Mouse (Mus musculus) thymus, adult 2 months (tissue): ENCODE measurements around the gene Sh3bp1. TPM values are rescaled to one million over a fixed set of nuclear protein-coding genes. Genes with fewer than 3 reads are reported as not detected.

Source experiments
- DNase-seq: peaks from one replicate; pipeline ENCODE4 v3.0.0; 2021
- H3K27ac ChIP-seq: fragments of 200-500 bp; 2 replicates; pipeline ENCODE4 v1.5.1; 2012; ENCODE audit warnings: low read length, control low read depth; ENCODE audit not compliant: control insufficient read depth, insufficient read depth
- H3K27me3 ChIP-seq: fragments of 200-500 bp; 2 replicates; pipeline ENCODE4 v1.6.1; 2012; ENCODE audit warnings: mild to moderate bottlenecking, low read length, moderate library complexity, mixed read lengths; ENCODE audit not compliant: control insufficient read depth, insufficient read depth
- H3K36me3 ChIP-seq: fragments of 200-500 bp; 2 replicates; pipeline ENCODE4 v1.6.1; 2012; ENCODE audit warnings: mild to moderate bottlenecking, low read length, moderate library complexity; ENCODE audit not compliant: control insufficient read depth, insufficient read depth
- H3K4me1 ChIP-seq: fragments of 200-500 bp; replicated peaks from 2 replicates; pipeline ENCODE4 v1.6.1; 2012; ENCODE audit warnings: low read length; ENCODE audit not compliant: control insufficient read depth, insufficient read depth
- H3K4me3 ChIP-seq: fragments of 200-500 bp; 2 replicates; pipeline ENCODE4 v1.5.1; 2012; ENCODE audit warnings: mild to moderate bottlenecking, low read length, control low read depth, moderate library complexity; ENCODE audit not compliant: control insufficient read depth, insufficient read depth
- CTCF ChIP-seq: fragments of 200-500 bp; IDR thresholded peaks from 2 replicates; pipeline ENCODE4 v1.5.1; 2012; ENCODE audit warnings: mild to moderate bottlenecking, control low read depth, low read length, moderate library complexity, borderline replicate concordance; ENCODE audit not compliant: control insufficient read depth, poor library complexity, insufficient read depth; ENCODE audit errors: extremely low read depth
- POLR2A ChIP-seq: fragments of 200-500 bp; IDR thresholded peaks from 2 replicates; pipeline ENCODE4 v1.6.1; 2012; ENCODE audit warnings: mild to moderate bottlenecking, low read length, control low read depth, moderate library complexity; ENCODE audit not compliant: control insufficient read depth, poor library complexity, insufficient read depth; ENCODE audit errors: extremely low read depth
- whole genome bisulfite sequencing: fragments of 180-500 bp; shearing (Covaris S2); methylation state at CpG from one replicate; pipeline ENCODE4 v1.1.7; 2018; 5-methylcytosine and 5-hydroxymethylcytosine counted together
- polyA plus RNA-seq: library from polyadenylated mRNA; depleted of rRNA; stranded (reverse); fragments of >200 nt; gene quantifications from 2 replicates; pipeline ENCODE4 v1.2.3, GENCODE M21; 2012

Gene Sh3bp1
- polyA plus RNA-seq, 1 experiment: 371 TPM

GRCm38 (mm10) chr15:78922700-78923099, 23.1 kb downstream of the Sh3bp1 start:
- no peak for DNase-seq
- no peak for TF ChIP-seq POLR2A
- H3K27ac ChIP-seq: peak overlapping the region; percentile 71; the same call in 1 of the 2 replicates
- H3K4me1 ChIP-seq: peaks cover 55% of the 10 kb centered on the region
- 39% methylated on average over 7 of the region's 7 CpGs for WGBS
- H3K36me3 ChIP-seq: no peaks in the 10 kb centered on the region
- H3K4me3 ChIP-seq: no peak overlapping the region
- H3K27me3 ChIP-seq: no peaks in the 10 kb centered on the region

- no peaks in the 10 kb centered on the region for H3K36me3 ChIP-seq
- peak; percentile 76 for DNase-seq
- H3K4me3 ChIP-seq: no peak overlapping the region
- H3K27ac ChIP-seq: peak overlapping the region; percentile 71
- H3K4me1 ChIP-seq: peaks cover 59% of the 10 kb centered on the region
- TF ChIP-seq POLR2A: peak; percentile 32; the same call in 1 of the 2 replicates
- TF ChIP-seq CTCF: no peak
- no peaks in the 10 kb centered on the region for H3K27me3 ChIP-seq
- 4% methylated on average over 6 of the region's 6 CpGs for WGBS
Observed at GRCm38 (mm10) chr15:78923585-78923984, 24.0 kb downstream of the Sh3bp1 start.

- TF ChIP-seq CTCF (no peak), POLR2A (no peak)
- DNase-seq: no peak
- Histone ChIP-seq H3K27me3 (no peaks in the 10 kb centered on the region), H3K36me3 (no peaks in the 10 kb centered on the region), H3K4me1 (peaks cover 56% of the 10 kb centered on the region), H3K27ac (no peak overlapping the region; the same call in 1 of the 2 replicates), H3K4me3 (no peak overlapping the region)
- WGBS: 82% methylated on average over 8 of the region's 8 CpGs
Observed at GRCm38 (mm10) chr15:78925129-78925528, 25.6 kb downstream of the Sh3bp1 start.

- DNase-seq: peak; percentile 76
- WGBS: 11% methylated on average over 20 of the region's 20 CpGs
- peak within 1 kb of the TSS; percentile 92 for H3K27ac ChIP-seq
- peak within 1 kb of the TSS; percentile 76 for H3K4me3 ChIP-seq
- peaks cover 59% of the 10 kb centered on the region for H3K4me1 ChIP-seq
- no peaks in the 10 kb centered on the region for H3K27me3 ChIP-seq
- no peaks in the 10 kb centered on the region for H3K36me3 ChIP-seq
- TF ChIP-seq CTCF (no peak), POLR2A (0 out of 2 replicates have a peak, but pooled peaks have one; percentile 39)
Observed at GRCm38 (mm10) chr15:78926021-78926919, 26.7 kb downstream of the Sh3bp1 start, which contains the start of gene Lgals1. Gene Lgals1, plus strand, starts transcription at chr15:78926725.

GRCm38 (mm10) chr15:78927021-78927787, 27.6 kb downstream of the Sh3bp1 start:
- Histone ChIP-seq H3K36me3 (no peaks in the 10 kb centered on the region), H3K4me3 (peak overlapping the region; percentile 76), H3K4me1 (peaks cover 61% of the 10 kb centered on the region), H3K27ac (peak overlapping the region; percentile 92), H3K27me3 (no peaks in the 10 kb centered on the region)
- TF ChIP-seq CTCF: no peak
- no peak for TF ChIP-seq POLR2A
- WGBS: 21% methylated on average over 15 of the region's 15 CpGs
- DNase-seq: peak; percentile 43

GRCm38 (mm10) chr15:78927788-78928457, 28.4 kb downstream of the Sh3bp1 start:
- peak; percentile 90 for TF ChIP-seq POLR2A
- no peak for TF ChIP-seq CTCF
- H3K27ac ChIP-seq: peak overlapping the region; percentile 92
- H3K27me3 ChIP-seq: no peaks in the 10 kb centered on the region
- WGBS: under 1% methylated on average over 32 of the region's 35 CpGs
- no peaks in the 10 kb centered on the region for H3K36me3 ChIP-seq
- DNase-seq: peak; percentile 89
- H3K4me1 ChIP-seq: peaks cover 53% of the 10 kb centered on the region
- H3K4me3 ChIP-seq: peak overlapping the region; percentile 76

- H3K4me1 ChIP-seq: peaks cover 47% of the 10 kb centered on the region
- H3K27ac ChIP-seq: peak overlapping the region; percentile 85
- TF ChIP-seq POLR2A (no peak), CTCF (no peak)
- DNase-seq: no peak
- no peaks in the 10 kb centered on the region for H3K36me3 ChIP-seq
- no peak overlapping the region for H3K4me3 ChIP-seq
- no peaks in the 10 kb centered on the region for H3K27me3 ChIP-seq
- WGBS: 36% methylated on average over 8 of the region's 8 CpGs
Observed at GRCm38 (mm10) chr15:78928539-78928938, 29.0 kb downstream of the Sh3bp1 start.
